Mouse (Mus musculus): Measurements from ENCODE around the gene Supt3.

DNA sequence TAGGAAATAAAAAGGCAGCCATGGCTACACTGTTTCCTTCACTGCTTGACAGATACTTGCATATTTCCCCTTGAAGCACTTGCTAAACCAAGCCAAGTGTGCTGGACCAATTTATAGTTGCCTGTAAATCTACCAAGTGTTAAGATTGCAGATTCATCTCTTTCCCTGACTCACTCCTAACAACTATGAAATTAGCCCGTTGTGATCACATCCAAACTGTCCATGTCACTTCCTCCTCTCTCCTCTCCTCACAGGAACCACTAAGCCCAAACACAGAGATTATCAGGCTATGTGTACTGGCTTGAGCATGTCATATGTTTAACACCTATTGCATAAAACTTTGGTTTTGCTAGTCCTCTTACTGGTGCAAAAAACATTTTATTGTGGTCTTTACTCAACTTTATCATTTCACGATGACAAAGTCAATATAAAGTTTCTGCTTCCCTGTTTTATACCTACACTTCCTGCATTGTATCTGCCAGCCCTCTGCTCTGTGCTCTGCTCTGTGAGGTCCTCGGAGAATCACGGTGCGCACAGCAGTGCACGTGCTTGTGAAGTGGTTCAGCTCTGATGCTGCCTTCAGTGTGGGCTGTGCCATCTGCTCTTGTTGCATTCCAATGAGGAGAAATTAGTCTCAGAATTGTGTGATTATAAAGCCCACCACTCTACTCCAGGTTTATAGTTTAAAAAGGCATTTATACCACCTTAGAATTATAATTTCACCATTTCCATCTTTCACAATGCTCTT is 186.3 kb downstream of the Supt3 start:
- TF ChIP-seq POLR2A (IDR thresholded peaks at IDR 0.05; ENCODE audit: extremely low read depth, insufficient read depth, low read length) (no peak), CTCF (IDR thresholded peaks at IDR 0.05; ENCODE audit: low read depth, low read length) (no peak)
